Mouse (Mus musculus): Measurements from ENCODE around the gene Dffa.

DNA sequence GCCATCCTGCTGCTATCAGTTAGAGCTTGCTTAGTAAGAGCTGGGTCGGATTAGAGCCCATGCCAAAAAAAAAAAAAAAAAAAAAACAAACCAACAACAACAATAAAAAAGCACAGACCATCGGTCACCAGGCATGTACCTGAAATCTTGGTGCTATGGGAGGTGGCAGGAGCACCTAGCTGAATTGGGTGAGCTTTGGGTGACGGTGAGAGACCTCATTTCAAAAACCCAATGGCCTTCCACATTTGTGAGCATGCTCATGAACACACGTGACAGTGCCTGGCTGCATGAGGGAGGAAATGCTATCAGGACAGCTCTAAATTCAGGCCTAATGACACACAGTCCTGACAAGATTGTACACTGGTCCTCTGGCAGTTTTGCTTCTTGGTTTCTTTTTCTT is 44.1 kb downstream of the Dffa start:
- TF ChIP-seq ZMIZ1 (IDR thresholded peaks at IDR 0.05; ENCODE audit: low read depth, low read length) (no peak), CTCF (conservative IDR thresholded peaks at IDR 0.05 in 1 of 2, IDR thresholded peaks at IDR 0.05 in 1 of 2; ENCODE audit: low read depth in 2 of 2, low read length in 2 of 2) (no peak), MEF2A (IDR thresholded peaks at IDR 0.05; ENCODE audit: borderline replicate concordance, low read depth, low read length) (no peak), NELFE (IDR thresholded peaks at IDR 0.05; ENCODE audit: low read depth, low read length) (no peak), JUND (conservative IDR thresholded peaks at IDR 0.05; ENCODE audit: low read depth, low read length) (no peak), TCF12 (IDR thresholded peaks at IDR 0.05; ENCODE audit: low read depth, low read length) (no peak), CHD2 (IDR thresholded peaks at IDR 0.05; ENCODE audit: low read length) (no peak), USF2 (conservative IDR thresholded peaks at IDR 0.05; ENCODE audit: low read depth, low read length) (no peak), GABPA (IDR thresholded peaks at IDR 0.05; ENCODE audit: insufficient replicate concordance, low read depth, low read length) (no peak), MAX (IDR thresholded peaks at IDR 0.05; ENCODE audit: low read length) (no peak), HCFC1 (IDR thresholded peaks at IDR 0.05; ENCODE audit: low read depth, low read length) (no peak)

Data from CH12.LX (cell line).